Mouse (Mus musculus) hindbrain, embryonic 16.5 days (tissue): Measurements from ENCODE around the gene Slc25a4. TPM values are rescaled to one million over a fixed set of nuclear protein-coding genes. Genes with fewer than 3 reads are reported as not detected.

Experiments
- ATAC-seq: fragments of 200-750 bp; cut with Nextera tagmentation; 2 replicates; pipeline ENCODE4 v1.8.0; 2017; ENCODE audit warnings: moderate TSS enrichment, moderate library complexity
- H3K27ac ChIP-seq: fragments of 300-500 bp; sonication (generic); 2 replicates; pipeline ENCODE4 v1.5.1; 2014; ENCODE audit warnings: low read depth, mild to moderate bottlenecking, control low read depth, low read length, moderate library complexity
- H3K27me3 ChIP-seq: fragments of 300-500 bp; sonication (generic); replicated peaks from 2 replicates; pipeline ENCODE4 v1.6.1; 2014; ENCODE audit warnings: low read length; ENCODE audit not compliant: control insufficient read depth, insufficient read depth
- H3K36me3 ChIP-seq: fragments of 300-500 bp; sonication (generic); 2 replicates; pipeline ENCODE4 v1.6.1; 2014; ENCODE audit warnings: mild to moderate bottlenecking, low read length, moderate library complexity, mixed read lengths; ENCODE audit not compliant: control insufficient read depth, insufficient read depth
- H3K4me1 ChIP-seq: fragments of 300-500 bp; sonication (generic); 2 replicates; pipeline ENCODE4 v1.6.1; 2014; ENCODE audit warnings: low read depth, low read length; ENCODE audit not compliant: control insufficient read depth, insufficient read depth
- H3K4me2 ChIP-seq: fragments of 300-500 bp; sonication (generic); 2 replicates; pipeline ENCODE4 v1.6.1; 2014; ENCODE audit warnings: mild to moderate bottlenecking, low read length, control low read depth, moderate library complexity
- H3K4me3 ChIP-seq: fragments of 300-500 bp; sonication (generic); 2 replicates; pipeline ENCODE4 v1.5.1; 2014; ENCODE audit warnings: mild to moderate bottlenecking, low read length, control low read depth, moderate library complexity
- H3K9ac ChIP-seq: fragments of 300-500 bp; sonication (generic); 2 replicates; pipeline ENCODE4 v1.6.1; 2014; ENCODE audit warnings: low read depth, mild to moderate bottlenecking, control low read depth, low read length, moderate library complexity
- H3K9me3 ChIP-seq: fragments of 300-500 bp; sonication (generic); 2 replicates; pipeline ENCODE4 v1.6.1; 2014; ENCODE audit warnings: mild to moderate bottlenecking, low read length, moderate library complexity; ENCODE audit not compliant: control insufficient read depth
- WGBS: fragments of 180-500 bp; shearing (Covaris S2); extraction: QIAGEN DNeasy Blood & Tissue Kit; methylation state at CpG from one replicate; pipeline ENCODE4 v1.1.7; 2014; 5-methylcytosine and 5-hydroxymethylcytosine counted together
- microRNA-seq: library from miRNA; unstranded; fragments of <30 nt; microRNA quantifications from one replicate; pipeline ENCODE4, GENCODE M21; 2017
- polyA plus RNA-seq: library from polyadenylated mRNA; unstranded; fragments of >200 nt; fragmentation: Nextera tagmentation; extraction: Ambion mirVana; gene quantifications from 2 replicates; pipeline ENCODE4 v1.2.1, GENCODE M21; 2015

Slc25a4 gene
- polyA plus RNA-seq, 1 experiment from 2014 or later = 1,170 TPM

DNA sequence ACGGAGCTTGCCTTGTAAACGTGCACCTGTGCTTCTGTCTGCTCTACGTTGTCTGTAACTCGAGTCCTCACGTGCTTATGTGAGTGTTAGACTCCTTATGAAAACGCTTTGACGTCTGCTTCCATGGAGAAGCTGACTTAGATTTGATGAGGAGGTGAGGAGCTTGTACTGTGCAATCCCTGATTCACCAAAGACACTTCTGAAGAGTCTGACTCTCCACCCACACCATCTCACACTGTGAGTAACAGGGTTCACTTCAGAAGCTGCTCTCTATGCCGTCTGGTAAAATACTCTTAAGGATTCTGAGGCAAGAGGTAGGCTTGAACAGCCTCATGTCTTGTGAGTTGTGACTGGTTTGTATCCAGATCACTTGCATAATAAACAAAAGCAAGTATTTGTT is 18.0 kb downstream of the Slc25a4 start:
- Histone ChIP-seq H3K4me2 (no peak overlapping the region), H3K9me3 (no peaks in the 10 kb centered on the region), H3K4me3 (no peak overlapping the region), H3K27ac (no peak overlapping the region), H3K27me3 (no peaks in the 10 kb centered on the region), H3K9ac (no peak overlapping the region), H3K36me3 (peaks cover 10% of the 10 kb centered on the region), H3K4me1 (no peaks in the 10 kb centered on the region)
- no peak for ATAC-seq
- 87% methylated on average over 8 of the region's 8 CpGs for WGBS

DNA sequence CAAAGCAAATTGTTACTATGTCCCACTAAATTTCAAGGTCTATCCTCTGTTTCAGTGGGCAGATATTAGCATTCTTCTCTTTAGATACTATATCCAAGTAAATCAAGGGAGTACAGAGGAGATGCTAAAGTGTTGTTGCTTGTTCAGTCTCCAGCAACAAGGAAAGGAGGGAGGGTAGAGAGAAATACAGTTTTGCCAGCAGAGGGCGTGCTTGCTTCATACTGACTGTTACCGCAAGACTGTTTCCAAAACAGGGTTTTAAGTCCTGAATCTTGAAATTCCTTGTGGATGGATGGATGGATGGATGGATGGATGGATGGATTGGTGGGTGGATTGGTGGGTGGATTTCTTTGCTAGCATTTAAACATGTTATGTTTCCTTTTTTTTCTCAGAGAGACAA is 25.7 kb downstream of the Slc25a4 start:
- Histone ChIP-seq H3K27ac (no peak overlapping the region), H3K9me3 (no peaks in the 10 kb centered on the region), H3K4me1 (no peaks in the 10 kb centered on the region), H3K4me3 (no peak overlapping the region), H3K27me3 (no peaks in the 10 kb centered on the region), H3K9ac (no peak overlapping the region), H3K36me3 (0 out of 2 replicates have a peak, but pooled peaks cover 2% of the 10 kb centered on the region), H3K4me2 (no peak overlapping the region)
- no peak for ATAC-seq
- WGBS = 6% methylated on average over 2 of the region's 2 CpGs

DNA sequence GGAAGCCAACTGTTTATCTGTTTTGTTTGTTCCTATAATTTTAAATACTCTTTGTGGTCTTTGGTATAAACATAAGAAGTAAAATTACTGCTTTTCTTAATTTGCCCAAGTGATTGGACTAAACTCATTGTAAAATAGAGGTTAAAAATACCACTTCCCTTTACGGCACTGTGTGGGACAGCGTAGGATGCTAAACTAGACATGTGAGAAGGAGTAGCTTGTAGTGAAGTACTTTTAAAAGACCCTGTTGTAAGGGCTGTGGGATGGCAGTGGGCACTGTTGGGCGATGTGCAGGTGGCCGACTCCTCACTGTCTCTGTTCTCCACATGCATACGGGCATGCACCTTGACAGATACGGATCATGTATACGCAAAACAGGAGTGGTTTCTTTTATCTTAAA is 30.9 kb downstream of the Slc25a4 start:
- Histone ChIP-seq H3K4me3 (no peak overlapping the region), H3K9me3 (no peaks in the 10 kb centered on the region), H3K9ac (no peak overlapping the region), H3K36me3 (peaks cover 6% of the 10 kb centered on the region; the same call in 1 of the 2 replicates), H3K27me3 (no peaks in the 10 kb centered on the region), H3K27ac (no peak overlapping the region), H3K4me2 (no peak overlapping the region), H3K4me1 (no peaks in the 10 kb centered on the region)
- 95% methylated on average over 7 of the region's 7 CpGs for WGBS
- ATAC-seq = no peak

DNA sequence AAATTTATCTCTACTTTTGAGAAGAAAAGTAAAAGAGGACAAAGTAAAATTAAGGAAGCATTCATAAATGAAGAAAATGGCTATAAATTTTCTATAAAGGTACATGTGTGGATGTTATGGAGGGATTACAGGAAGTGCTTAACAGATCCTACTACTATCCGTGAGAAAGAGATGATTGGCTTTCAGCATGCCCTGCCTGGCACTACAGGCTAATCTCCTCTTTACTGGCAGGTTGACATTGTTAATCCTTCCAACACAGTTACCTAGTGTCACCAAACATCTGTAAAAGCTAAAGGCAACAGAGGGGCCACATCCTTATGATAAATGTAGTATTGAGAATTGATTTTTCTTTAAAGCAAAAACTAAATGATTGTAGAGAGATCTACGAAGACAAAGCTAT is 37.4 kb downstream of the Slc25a4 start:
- H3K4me1 ChIP-seq = no peaks in the 10 kb centered on the region
- H3K4me3 ChIP-seq = no peak overlapping the region
- H3K9me3 ChIP-seq = no peaks in the 10 kb centered on the region
- no peak for ATAC-seq
- no peak overlapping the region for H3K27ac ChIP-seq
- peaks cover 20% of the 10 kb centered on the region for H3K36me3 ChIP-seq
- no peak overlapping the region for H3K9ac ChIP-seq
- H3K4me2 ChIP-seq = no peak overlapping the region
- WGBS = 85% methylated on average over 2 of the region's 2 CpGs
- H3K27me3 ChIP-seq = no peaks in the 10 kb centered on the region

DNA sequence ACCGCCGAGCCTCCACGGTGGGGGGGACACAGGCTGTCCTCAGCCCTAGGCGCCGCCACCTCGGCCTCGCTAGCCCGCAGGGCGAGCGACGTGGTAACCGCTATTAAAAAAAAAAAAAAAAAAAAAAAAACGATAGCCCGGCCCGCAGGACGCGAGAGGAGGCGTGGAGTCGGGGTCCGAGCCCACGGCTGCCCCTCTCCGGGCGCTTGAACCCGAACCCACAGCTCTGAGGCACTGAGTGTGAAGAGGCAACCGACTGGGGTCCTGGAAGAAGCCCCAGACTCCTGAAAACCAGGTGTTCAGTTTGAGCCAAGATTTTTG is 47.3 kb downstream of the Slc25a4 start:
- Histone ChIP-seq H3K27ac (peak overlapping the region; percentile 90), H3K9me3 (no peaks in the 10 kb centered on the region), H3K4me2 (peak overlapping the region; percentile 76), H3K27me3 (no peaks in the 10 kb centered on the region), H3K4me3 (peak overlapping the region; percentile 75), H3K36me3 (no peaks in the 10 kb centered on the region), H3K4me1 (peaks cover 7% of the 10 kb centered on the region), H3K9ac (peak overlapping the region; percentile 93)
- 2% methylated on average over 24 of the region's 25 CpGs for WGBS
- ATAC-seq = peak; percentile 19

DNA sequence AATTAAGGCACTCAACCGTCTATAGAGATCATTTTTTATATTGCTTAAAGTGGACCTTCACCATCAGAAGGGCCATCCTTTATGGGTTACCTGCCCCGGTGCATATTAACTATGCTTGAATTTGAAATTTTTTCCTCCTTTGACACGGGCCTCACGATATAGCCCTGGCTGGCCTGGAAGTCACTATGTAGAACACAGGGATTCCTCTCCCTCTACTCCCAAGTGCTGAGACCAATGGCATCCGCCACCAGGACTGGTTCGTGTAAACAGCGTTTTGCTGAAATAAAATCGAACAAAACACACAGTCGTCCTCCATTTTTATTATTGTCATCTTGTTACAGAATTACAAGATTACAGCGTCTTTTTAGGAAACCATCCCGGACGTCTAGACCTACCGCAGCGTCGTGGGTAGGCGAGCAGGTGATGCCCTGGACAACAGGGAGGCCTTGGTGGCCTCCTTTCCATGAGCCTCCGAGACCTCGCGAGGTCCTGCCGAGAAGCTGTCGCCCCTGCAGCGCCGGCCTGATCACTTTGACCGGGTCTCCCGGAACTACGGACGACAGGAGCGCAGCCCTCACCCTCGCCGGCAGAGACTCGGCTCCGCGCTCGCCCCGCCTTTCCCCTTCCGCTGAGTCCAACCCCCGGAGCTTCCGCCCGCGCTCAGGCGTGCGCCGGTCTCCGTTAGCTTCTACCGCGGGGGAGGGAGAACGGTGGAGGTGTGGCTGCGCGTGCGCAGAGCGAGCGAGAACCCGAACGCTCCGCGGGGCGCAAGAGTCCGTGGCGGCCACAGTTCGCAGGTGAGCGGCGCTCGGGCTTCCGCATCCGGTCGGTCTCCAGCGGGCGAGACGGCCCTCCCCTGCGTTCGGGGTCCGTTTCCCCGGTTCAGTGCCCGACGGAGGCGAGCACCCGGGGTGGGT is 47.9 kb downstream of the Slc25a4 start:
- Histone ChIP-seq H3K27me3 (no peaks in the 10 kb centered on the region), H3K4me2 (peak overlapping the region; percentile 76), H3K9me3 (no peaks in the 10 kb centered on the region), H3K27ac (peak overlapping the region; percentile 90), H3K4me3 (peak overlapping the region; percentile 75), H3K9ac (peak overlapping the region; percentile 93), H3K36me3 (no peaks in the 10 kb centered on the region), H3K4me1 (peaks cover 7% of the 10 kb centered on the region)
- WGBS = 2% methylated on average over 57 of the region's 77 CpGs
- peak; percentile 99 for ATAC-seq

Small RNA genes within 50 kb of the gene (microRNA-seq; reads per million reads assigned to microRNA genes)
- gene Gm23812 = not detected

Other genes starting within 250 kb of the Slc25a4 start
- gene 1700029J07Rik, start 236.0 kb downstream of the Slc25a4 start, polyA plus RNA-seq = 6.3 and 8.1 TPM in 2 replicates
- 60.8 and 63.1 TPM in 2 replicates for gene Ufsp2, start 235.8 kb downstream of the Slc25a4 start, polyA plus RNA-seq
- gene Lrp2bp, start 212.0 kb downstream of the Slc25a4 start, polyA plus RNA-seq = 0.54 and 0.84 TPM in 2 replicates
- gene Ankrd37, start 205.6 kb downstream of the Slc25a4 start, polyA plus RNA-seq = 37.3 and 44.0 TPM in 2 replicates
- gene Cfap97, start 59.5 kb downstream of the Slc25a4 start, polyA plus RNA-seq = 21.0 and 23.7 TPM in 2 replicates
- 9.8 and 10.9 TPM in 2 replicates for gene Snx25, start 59.1 kb downstream of the Slc25a4 start, polyA plus RNA-seq
- 1.0 TPM in 1 of 2 replicates, not detected in the other for gene Helt, start 83.4 kb upstream of the Slc25a4 start, polyA plus RNA-seq